Mouse (Mus musculus) adrenal gland, adult 18-20 months (tissue): ENCODE data around the gene Rasgrf1. TPM values are rescaled to one million over a fixed set of nuclear protein-coding genes. Genes with fewer than 3 reads are reported as not detected.

Experiments
- DNase-seq, 2 experiments: peaks; one replicate each; pipeline ENCODE4 v3.0.0; 2021 to 2022; ENCODE audit warnings: low spot score in 2 of 2
- total RNA-seq, 2 experiments: library from RNA; stranded (reverse); gene quantifications; 1 replicate in 1 of 2; 2 replicates in 1 of 2; pipeline ENCODE4 v1.2.3; 2021

Rasgrf1 gene
- total RNA-seq, 2 experiments from 2014 or later = 18.2 to 26.9 TPM

GRCm38 (mm10) chr9:89902813-89903212 is 6.9 kb upstream of the Rasgrf1 start:
- DNase-seq = no peak

- DNase-seq = no peak
These were observed 3.1 kb upstream of the Rasgrf1 start for GRCm38 (mm10) chr9:89906645-89907044.

- no peak for DNase-seq
These were observed 1.8 kb upstream of the Rasgrf1 start for GRCm38 (mm10) chr9:89907941-89908340.

DNA sequence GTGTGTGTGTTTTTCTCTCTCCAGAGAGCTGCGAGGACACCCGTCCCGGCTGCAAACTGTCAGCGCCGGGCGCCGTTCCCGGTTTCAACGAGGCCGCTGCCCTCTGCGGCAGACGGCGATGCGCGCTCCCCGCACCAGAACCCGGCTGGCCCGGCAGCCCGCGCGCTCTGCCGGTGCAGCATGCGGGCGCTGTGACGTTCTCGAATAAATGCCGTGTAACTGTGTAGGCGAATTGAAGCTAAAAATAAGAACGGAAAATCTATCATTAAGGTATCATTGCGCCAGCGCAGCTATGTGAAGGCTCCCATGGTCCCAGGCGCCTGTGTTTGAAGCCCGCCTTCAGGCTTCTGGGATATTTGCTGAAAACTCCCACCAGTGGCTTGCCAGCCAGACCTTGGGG is 1.1 kb upstream of the Rasgrf1 start:
- DNase-seq = peak; percentile 33 to 36

DNA sequence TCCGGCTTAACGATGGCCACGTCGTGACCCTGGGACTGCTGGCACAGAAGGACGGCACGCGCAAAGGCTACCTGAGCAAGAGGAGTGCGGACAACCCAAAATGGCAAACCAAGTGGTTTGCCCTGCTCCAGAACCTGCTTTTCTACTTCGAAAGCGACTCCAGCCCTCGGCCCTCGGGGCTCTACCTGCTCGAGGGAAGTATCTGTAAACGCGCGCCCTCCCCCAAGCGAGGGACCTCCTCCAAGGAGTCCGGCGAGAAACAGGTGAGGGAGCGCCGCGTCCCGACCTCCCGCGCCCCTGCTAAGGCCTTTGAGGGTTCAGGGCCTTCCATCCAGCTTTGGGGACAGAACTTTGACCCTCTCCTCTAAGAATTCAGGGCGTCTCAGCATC is 298 bp downstream of the Rasgrf1 start:
- no peak for DNase-seq

- DNase-seq = no peak
These were observed 1.2 kb downstream of the Rasgrf1 start for GRCm38 (mm10) chr9:89910741-89911444.

- no peak for DNase-seq
These were observed 2.3 kb downstream of the Rasgrf1 start for GRCm38 (mm10) chr9:89911891-89912549.

DNA sequence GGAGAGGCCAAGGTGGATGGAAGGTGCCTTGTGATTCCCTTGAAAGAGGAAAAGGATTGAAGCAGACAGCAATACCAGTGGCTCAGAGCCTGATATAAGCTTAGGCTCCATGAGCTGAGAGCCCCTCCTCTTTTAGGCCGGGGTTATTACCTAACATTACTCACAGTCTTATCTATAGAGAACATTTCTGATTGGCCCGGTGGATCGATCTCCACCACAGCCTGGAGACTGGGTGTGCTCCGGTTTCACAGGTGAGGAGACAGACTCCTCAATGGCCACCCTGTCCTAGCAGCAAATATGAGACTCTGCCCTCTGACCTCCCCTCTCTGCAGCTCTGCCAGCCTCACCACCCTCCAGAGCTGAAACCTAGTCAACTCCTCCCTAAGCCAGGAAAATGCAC is 3.4 kb downstream of the Rasgrf1 start:
- no peak for DNase-seq

DNA sequence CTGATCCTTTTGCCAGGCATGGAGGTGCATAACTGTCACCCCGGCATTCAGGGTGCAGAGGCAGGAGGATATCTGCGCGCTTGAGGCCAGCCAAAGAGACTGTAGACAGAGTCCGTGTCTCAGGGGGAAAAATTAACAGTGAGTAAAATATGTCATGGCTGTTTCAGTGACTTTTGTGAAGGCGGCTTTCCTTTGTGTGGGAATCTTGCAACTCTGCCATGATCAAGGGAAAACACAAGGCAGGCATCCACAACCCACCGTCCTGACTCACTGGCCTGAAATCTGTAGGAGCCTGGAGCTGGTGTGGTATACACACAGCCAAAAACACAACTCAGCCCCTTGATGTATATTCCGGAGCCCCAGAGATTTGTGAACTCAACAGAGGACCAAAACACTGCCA is 6.8 kb downstream of the Rasgrf1 start:
- no peak for DNase-seq

- no peak for DNase-seq
These were observed 7.7 kb downstream of the Rasgrf1 start for GRCm38 (mm10) chr9:89917431-89917830.

GRCm38 (mm10) chr9:89918832-89919231 is 9.1 kb downstream of the Rasgrf1 start:
- no peak for DNase-seq

GRCm38 (mm10) chr9:89921121-89921520 is 11.4 kb downstream of the Rasgrf1 start:
- DNase-seq = no peak

- no peak for DNase-seq
These were observed 13.0 kb downstream of the Rasgrf1 start for GRCm38 (mm10) chr9:89922666-89923065.

- DNase-seq = no peak
These were observed 15.1 kb downstream of the Rasgrf1 start for GRCm38 (mm10) chr9:89924836-89925235.

GRCm38 (mm10) chr9:89928497-89928896 is 18.8 kb downstream of the Rasgrf1 start:
- DNase-seq = no peak

DNA sequence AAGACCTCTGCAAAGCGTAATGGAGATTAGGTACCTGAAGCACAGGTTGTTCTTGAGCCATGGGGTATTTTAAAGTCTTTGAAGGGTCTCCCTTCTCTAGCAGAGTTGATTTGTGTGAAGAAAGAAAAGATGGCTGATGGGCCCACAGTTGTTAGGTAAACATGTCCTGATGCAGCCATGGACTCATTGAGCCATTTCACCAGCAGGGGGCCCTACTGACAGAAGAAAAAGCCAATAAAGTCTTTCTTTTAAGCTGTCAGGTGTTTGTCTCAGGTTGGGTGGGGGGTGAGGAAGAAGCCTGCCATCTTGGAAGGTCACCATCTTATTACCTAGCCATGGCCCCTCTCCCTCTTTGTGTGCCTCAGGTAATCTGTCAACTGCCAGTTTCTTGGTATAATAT is 30.7 kb downstream of the Rasgrf1 start:
- no peak for DNase-seq

- no peak for DNase-seq
These were observed 37.1 kb downstream of the Rasgrf1 start for GRCm38 (mm10) chr9:89946830-89947229.

- DNase-seq = no peak
These were observed 38.9 kb downstream of the Rasgrf1 start for GRCm38 (mm10) chr9:89948602-89949001.

DNA sequence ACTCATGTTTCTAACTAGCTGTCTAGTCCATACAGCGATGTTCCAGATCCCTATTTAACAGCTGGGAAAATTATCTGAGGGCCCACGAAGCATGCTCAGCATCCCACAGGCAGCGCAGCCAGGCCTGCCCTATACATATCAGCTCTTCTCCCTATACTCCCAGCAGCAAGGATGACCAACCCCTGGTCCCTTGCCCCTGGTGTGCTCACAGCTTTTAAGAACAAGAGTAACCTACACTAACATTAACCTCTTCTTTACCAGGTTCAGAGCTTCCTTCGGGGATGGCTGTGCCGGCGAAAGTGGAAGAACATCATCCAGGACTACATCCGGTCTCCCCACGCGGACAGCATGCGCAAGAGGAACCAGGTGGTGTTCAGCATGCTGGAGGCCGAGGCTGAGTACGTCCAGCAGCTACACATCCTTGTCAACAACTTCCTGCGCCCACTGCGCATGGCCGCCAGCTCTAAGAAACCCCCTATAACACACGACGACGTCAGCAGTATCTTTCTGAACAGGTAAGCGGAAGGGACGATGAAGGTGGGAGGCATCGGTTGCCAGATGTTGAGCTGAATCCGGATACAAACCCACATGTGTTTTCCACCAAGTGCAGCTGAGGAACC is 44.0 kb downstream of the Rasgrf1 start:
- peak in 1 of 2 experiments; percentile 11 for DNase-seq

- DNase-seq = peak in 1 of 2 experiments; percentile 8
These were observed 45.3 kb downstream of the Rasgrf1 start for GRCm38 (mm10) chr9:89954860-89955479.

GRCm38 (mm10) chr9:89958959-89959358 is 49.3 kb downstream of the Rasgrf1 start:
- no peak for DNase-seq

DNA sequence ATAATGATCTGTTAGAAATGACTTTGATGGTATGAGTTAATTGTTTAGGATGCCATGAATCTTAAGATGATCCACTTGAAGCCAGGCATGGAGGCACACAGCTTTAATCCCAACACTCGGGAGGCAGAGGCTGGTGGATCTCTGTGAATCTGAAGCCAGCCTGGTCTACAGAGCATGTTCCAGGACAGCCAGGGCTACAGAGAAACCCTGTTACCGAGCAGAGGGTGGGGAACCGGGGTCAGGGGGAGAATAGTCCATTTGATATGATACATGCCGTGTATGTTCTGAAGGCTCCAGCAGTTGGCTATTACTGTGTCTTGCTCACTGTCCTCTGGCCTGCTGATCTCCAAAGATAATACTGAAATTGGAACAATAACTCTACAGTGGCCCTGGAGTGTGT is 54.4 kb downstream of the Rasgrf1 start:
- peak in 1 of 2 experiments; percentile 7 for DNase-seq
